Mouse (Mus musculus) ES-Bruce4 (cell line): ENCODE results near the gene D17Wsu92e.

Experiments used
- CTCF ChIP-seq: IDR thresholded peaks from one replicate; pipeline ENCODE4 v1.8.1; 2011; ENCODE audit warnings: low read depth, low read length
- POLR2A ChIP-seq: IDR thresholded peaks from one replicate; pipeline ENCODE4 v1.8.1; 2011; ENCODE audit warnings: low read length; ENCODE audit not compliant: insufficient read depth

DNA sequence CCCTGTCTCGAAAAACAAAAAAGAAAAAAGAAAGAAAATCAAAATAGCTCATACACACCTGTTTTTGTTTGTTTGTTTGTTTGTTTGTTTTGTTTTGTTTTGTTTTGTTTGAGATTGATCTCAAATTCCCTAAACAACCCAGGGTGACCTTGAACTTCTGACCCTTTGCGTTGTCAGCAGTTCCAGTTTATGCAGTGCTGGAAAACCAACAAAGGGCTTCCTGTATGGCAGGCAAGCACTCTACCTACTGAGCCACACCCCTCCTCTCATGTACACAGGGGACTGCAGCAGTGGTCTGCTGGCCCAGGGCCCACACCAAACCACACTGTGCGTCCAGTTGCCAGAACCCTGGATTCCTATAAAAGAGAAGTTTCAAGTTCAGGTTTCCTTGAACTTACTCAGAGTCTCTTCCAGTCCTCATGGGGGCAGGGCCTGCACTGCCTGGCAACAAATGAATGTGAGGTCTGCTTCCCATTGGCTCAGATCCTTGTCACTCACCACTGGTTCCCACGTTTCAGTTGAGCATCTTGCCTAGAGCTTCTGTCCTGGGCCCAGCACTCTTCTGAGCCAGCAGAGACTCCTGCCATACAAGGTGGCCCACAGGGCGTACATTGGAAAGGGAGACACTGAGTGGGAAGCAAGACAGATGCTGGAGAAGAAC lies 116.4 kb downstream of the D17Wsu92e start:
- TF ChIP-seq CTCF (no peak), POLR2A (no peak)
